Mouse (Mus musculus) urinary bladder, postnatal 4 days (tissue): ENCODE measurements around the gene Hecw2.

Experiments used
- DNase-seq, 2 experiments: peaks; one replicate each; pipeline ENCODE4 v3.0.0; 2021 to 2022; ENCODE audit warnings: low spot score in 2 of 2

Gene Hecw2

DNA sequence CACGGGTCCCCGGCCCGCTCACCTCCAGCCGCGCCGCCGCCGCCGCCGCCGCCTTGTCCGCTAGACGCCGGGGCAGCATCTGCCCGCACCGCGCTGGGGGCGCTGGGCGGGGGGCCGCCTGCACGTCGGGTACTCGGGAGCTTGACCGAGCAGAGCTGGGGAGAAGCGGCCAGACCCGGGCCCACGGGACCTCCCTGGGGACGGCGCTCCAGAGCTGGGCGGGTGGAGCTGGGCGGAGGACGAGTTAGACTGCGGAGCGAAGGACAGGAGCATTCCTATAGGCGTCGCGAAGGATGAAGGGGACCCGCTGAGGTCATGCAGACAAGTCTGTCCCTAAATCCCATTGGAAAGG lies at the start of gene Hecw2:
TSS of gene Hecw2 (minus strand) at position 215 of the 352 bp plus-strand sequence.
- peak; percentile 23 to 61 for DNase-seq

DNA sequence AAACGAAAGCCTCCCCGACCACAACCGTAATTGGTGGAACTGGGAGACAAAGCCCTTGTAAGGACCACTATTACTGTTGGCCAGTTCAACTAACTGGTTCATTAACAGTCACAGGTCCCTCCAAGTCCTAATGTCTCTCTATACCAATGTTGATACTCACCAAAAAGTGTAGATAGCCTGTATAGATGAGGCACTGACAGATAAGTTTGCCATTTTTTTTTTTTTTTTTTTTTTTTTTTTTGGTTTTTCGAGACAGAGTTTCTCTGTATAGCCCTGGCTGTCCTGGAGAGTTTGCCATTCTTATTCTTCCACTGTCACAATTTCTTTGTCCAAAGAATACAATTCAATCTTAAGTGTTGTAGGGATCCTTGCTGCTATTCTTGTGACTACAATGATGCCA lies 47.8 kb upstream of the Hecw2 start:
- no peak for DNase-seq

GRCm38 (mm10) chr1:54220273-54220672 lies 25.3 kb upstream of the Hecw2 start:
- no peak for DNase-seq

GRCm38 (mm10) chr1:54194183-54194953 lies 600 bp downstream of the Hecw2 start:
- peak; percentile 26 to 61 for DNase-seq

DNA sequence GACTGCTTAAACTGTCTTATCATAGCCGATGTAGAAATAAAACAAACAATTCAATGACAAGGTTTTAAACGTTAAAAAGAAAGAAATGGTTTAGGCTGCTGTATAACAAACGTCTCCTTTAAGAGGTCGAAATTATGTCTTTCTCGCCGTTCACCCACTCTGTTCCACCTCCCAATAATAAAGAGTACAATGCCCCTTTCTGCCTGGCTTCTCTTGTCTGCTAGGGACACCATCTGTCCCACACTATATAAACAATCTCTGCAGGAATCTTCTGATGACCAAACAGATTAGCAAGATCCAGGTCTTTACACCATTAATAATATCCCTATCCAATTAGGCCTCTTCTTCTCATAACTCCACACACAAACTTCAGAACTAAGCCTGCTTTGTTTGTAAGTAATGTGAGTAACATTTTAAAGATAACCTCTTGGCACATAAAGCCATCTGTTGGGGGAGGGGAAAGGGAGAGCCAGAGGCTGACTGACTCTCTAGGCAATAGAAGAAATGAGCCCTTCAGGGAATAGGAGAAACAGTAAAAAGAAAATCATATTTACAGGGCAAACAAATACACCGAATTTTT lies 1.7 kb downstream of the Hecw2 start:
- DNase-seq = no peak

DNA sequence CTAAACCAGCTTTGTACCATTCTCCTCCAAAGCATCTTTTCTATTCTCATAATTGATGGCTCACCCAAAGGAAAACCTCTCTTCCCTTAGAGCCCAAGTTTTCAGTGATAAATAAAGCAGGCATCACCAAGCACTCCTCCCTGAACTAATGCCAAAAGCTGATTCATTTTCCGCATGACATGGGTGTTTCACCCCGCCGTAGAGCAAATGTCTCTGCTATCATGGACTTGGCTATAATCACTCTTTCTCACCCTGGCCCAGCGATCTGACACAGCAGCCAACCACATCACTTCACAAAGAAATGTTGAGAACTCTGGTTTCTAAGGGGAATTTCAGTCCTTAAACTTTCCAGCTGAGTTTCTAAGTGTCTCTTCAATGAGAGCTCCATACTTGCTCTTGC lies 7.4 kb downstream of the Hecw2 start:
- DNase-seq = no peak

DNA sequence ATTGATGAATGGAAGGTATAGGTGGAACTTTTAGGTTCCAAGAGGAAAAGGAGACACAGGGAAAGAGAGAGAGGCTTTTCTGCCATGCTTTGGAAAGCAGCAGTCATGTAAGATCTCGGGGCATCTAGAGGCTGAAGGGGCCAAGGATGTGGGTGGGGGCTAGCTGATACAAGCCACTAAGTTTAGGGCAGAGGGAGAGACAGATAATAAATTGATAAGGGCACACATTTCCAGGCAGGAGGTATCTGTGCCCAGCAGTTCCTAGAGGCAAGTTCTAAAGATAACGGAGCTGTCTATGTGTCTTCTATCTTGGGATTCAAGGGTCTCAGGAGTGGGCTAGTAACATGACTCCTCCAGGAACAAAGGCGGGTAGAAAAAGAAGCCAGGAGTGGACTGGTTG lies 8.6 kb downstream of the Hecw2 start:
- no peak for DNase-seq

GRCm38 (mm10) chr1:54180663-54181062 lies 14.3 kb downstream of the Hecw2 start:
- no peak for DNase-seq

DNA sequence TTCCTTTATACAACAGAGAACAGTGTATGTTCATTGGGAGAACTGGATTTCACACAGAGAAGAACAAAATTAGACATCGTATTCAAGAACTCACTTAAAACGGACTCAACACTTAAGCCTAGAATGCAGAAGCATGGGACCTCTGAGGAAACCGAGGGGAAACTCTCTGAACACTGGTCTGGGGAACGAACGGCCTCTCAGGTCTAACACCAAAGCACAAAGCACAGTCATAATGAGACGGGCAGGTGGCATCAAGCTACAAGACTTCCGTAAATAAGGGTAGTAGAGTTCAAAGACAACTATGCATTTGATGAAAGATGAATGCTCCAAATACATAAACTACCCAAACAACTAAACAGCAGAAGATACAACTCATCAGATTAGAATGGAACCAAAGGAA lies 15.8 kb downstream of the Hecw2 start:
- no peak for DNase-seq

- no peak for DNase-seq
These were observed 18.4 kb downstream of the Hecw2 start for GRCm38 (mm10) chr1:54176592-54176991.

DNA sequence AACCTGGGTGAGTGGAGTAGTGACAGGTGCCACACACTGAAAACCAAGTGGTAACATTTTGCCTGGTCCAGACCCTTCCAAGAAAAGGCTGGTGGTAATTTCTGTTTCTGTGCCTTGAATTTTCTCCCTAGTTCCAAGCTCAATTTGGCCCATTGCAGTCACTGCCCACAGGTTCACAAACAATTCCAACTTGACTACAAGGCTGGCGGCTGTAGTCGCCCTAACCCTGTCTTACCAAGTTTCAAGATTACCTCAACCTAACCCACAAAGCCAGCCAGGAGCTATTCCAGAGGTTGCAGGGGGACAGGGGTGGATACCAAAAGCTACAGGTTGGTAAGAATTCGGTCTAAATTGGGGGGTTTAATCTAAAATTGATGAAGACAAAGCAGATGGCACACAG lies 27.0 kb downstream of the Hecw2 start:
- DNase-seq = no peak

GRCm38 (mm10) chr1:54159531-54159930 lies 35.4 kb downstream of the Hecw2 start:
- no peak for DNase-seq

- DNase-seq = no peak
These were observed 41.7 kb downstream of the Hecw2 start for GRCm38 (mm10) chr1:54153216-54153786.

DNA sequence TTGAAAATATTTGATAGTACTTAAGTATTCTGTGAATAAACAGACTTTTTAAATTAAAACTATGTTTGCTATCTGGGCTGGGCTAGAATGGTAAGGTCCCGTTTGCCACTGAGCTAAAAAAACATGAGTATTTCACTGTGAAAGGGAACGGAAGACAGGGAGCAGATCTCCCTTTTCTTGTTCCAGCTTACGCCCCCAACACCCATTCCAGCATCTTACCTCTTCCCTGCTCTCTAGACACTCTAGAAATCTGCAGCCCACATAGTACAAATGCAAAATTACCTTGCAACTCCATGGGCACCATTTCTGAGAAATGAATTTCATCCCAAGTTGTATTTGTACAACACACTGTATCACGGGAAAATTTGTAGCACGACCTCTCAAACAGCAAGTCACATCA lies 49.9 kb downstream of the Hecw2 start:
- no peak for DNase-seq

DNA sequence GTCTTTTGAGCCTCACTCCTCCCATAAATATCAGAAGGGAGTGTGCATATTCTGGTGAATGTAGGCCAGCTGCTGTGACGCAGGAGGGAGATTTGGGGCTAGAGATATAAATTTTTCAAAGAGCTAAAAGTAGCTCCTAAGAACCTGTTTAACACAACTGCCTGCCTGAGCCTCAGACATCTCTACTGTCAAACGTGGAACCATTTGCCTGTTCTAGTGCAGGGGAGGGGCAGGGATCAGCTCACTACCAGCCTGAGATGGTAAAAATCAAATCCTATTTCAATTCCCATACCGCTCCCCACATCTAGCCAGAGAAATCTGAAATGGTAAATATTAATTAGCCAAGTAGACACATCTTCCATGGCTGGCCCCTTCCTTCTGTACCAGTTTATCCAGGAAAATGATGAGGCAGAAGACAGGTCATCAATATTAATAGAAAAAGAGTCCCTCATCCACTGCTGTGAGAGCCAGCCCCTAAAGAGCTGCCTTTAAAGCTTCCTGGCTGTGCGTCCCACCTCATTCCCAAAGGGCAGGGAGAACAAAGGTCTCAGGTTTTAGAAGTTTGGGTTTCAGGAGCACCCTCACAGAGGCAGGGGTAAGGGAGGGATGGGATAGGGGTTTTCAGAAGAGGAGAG lies 61.0 kb downstream of the Hecw2 start:
- DNase-seq = no peak

DNA sequence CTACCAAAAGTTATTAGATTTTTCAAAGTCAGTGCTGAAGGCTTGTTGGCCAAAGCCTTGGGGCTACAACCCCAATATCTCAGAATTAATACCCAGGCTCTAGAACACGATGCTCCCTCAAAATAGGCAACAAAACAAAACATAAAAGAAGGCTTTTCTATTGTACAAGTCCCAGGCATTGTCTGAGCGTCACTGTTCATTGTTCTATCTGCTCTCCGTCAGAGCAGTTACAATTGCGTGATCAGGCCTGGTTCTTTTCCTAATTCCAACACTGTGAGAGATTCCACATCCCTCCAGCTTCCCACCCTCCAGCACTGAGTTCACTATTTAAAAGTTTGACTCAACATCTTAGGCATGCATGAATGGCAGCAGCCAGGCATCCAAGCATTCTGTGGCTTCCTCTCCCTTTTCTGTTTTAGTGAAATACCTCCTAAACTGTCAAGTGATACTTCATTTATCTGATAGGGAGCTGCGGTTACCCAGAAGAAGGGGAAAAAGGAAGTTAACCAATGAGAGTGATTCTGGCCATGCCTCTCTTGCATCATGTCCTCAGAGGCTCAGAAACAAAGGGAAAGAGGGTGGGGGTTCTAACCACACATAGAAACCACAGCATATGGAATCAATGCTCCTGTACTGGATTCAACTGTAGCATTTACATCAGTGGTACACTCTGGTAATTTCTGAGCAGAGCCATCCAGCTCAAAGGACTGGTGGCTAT lies 66.1 kb downstream of the Hecw2 start:
- no peak for DNase-seq

DNA sequence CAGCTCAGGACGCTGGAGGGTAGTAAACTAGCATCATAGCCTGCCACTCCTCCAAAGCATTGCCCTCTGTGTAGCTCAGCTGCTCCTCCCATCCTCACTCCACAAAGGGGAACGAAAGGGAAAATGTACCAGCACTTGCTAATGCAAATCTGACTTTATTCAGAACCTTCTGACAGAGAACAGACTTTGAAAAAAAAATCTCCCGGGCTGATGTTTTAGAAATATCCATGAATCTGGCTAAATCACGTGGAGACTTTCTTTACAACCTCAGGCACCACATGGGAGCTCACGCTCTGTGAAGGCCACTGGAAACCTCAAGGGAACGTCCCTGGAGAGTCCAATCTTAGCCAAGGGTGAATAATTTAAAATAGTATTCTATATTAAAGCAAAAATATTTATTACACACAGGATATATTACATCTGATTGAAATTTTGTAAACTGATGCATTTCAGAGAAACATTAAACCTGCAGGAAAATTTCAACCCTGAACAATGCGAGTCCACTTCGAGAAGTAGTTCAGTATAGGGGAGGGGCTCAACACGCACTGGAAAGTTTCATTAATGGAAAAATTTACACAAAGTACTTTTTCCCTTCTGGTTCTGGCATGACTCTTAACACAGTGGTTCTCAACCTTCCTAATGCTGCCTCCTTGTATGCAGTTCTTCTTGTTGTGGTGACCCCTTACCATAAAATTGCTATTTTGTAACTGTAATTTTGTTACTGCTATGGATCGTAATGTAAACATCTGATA lies 67.8 kb downstream of the Hecw2 start:
- DNase-seq = no peak

GRCm38 (mm10) chr1:54122551-54122950 lies 72.4 kb downstream of the Hecw2 start:
- no peak for DNase-seq

DNA sequence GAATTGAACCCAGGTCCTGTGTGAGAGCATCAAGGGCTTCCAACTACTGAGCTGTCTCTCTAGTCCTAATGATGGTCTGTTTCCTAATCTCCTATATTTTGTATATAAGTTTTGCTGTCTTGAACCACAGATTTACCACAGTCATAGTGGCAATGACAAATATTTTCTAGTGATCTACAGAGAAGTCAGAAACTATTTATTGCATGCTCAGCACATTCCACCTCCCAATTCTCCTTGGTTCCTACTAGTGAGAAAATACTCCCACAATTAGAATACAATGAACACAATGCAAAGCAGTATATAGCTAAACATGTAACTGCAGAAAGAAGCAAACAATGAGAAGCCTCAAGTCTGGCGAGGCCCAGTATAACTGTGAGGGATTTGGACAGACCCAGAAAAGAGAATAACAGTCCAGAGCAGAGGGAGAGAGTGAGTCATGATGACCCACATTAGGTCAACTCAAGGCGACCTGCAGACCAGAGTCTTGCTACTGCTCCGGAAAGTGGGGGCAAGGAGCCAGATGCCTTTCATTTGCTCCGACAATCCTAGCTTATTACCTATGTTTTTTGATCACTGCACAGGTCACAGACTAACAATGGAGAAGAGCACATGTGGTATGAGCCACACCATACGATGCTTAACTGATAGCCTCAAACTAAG lies 73.8 kb downstream of the Hecw2 start:
- no peak for DNase-seq

DNA sequence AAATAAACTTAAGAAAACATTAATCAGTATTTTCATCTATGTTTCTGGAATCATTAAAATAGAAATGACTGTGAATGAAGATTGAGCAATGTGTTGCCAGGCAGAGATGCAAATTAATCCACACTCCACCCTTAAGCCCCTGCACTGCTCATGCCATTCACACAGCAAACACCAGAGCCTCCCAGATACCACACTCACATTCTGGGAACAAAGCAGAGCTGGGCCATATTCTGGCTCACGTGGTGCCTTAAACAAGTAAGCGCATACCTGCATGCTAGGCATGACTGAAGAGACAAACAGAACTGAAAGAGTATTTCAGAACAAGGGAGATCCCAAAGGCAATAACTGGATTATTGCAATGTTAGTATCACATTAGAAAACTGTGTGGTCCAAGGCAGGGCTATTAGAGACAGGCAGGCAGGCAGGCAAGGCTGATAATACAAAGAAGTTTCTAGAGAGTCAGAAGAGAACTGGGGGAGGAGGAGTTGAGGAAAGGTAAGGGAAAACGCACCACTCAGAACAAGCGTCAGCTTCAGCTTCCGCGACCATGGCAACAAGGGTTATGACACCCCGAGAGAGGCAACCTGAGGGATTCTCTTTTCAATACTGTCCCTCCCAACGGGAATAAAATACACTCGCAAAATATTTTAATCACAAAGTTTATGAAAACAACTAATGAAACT lies 75.2 kb downstream of the Hecw2 start:
- no peak for DNase-seq
